Mouse (Mus musculus): ENCODE measurements around the gene Ndufv3. TPM values are rescaled to one million over a fixed set of nuclear protein-coding genes. Genes with fewer than 3 reads are reported as not detected.
"Not testable (repeated sequence)": the region's sequence is repeated elsewhere in the genome, so short reads cannot be mapped to it uniquely, and the experiment has no call there.

Ndufv3 gene
- total RNA-seq, 2 experiments from 2014 or later = 267 to 275 TPM

DNA sequence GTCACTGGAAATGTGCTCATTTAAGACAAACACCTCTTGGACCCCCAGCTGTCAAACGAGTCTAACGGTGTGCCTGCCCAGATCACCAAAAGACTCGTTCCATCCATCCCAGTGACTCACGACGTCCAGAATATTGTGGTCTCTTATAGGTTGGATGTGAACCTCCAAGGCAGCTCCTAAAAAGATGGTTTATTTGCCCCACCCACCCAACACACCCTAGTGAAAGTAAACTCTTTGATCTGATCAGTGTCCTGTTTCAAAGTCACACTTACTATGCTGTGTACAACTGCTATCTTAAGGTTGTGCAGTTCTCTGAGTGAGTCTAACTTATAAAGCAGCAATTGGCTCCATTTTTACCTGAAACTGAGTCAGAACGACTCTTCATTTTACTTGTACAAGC is 7.3 kb upstream of the Ndufv3 start:
- no peak for DNase-seq

DNA sequence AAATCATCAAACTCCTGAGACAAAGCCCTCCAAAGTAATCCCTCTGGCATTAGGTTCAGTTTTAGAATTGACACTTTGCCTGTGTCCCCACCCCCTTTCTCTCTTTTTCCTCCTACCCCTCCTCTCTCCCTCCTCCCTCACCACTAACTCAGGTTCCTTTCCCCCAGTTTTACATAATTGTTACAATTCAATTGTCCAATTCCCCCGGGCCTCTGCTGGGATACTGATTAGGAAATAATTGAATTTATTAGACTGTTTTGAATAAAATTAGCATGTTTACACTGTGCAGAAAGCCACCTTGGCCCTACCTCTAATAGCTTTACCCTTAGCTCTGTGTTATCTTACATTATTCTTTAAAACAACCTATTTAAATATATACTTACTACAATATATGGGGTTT is 5.2 kb upstream of the Ndufv3 start:
- DNase-seq = no peak

DNA sequence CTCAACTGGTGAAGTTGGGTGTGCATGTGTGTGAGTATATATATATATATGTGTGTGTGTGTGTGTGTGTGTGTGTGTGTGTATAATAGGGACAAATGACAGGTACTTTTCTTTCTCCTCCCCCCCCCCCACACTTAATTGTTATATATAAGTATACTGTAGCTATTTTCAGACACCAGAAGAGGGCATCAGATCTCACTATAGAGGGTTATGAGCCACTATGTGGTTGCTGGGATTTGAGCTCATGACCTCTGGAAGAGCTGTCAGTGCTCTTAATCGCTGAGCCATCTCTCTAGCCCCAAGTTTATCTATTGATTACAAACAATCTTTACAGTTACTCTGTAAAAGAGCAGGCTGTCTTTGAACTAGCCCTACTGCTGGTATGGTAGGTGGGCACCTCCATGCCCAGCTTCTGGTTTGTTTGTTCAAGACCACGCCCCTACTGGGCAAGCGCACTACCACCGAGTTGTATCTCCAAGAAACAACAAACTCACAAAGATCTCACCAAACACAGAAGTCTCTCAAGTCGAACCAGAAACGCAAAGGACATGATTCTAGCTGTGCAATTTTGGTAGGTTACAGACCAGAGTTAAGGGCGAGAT is 470 bp upstream of the Ndufv3 start:
- no peak for DNase-seq

DNA sequence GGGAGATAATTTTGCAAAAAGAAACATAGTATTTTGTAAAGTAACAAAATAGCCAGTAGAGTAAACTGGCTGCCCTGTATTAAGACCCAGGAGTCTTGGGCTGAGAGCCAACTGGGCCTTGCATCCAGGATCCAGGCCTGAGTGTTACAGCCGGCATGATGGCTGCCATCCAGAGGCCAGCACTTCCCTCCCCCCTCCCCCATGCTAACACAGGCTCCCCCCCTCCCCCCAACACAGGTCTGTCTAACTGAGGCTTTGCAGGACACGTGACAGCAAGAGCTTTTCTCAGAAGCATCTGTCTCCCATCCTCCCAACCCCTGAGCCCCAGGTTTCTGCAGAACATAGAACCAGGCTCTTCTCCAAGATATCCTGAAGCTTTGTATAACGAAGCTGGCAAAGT is 980 bp downstream of the Ndufv3 start:
- DNase-seq = no peak

DNA sequence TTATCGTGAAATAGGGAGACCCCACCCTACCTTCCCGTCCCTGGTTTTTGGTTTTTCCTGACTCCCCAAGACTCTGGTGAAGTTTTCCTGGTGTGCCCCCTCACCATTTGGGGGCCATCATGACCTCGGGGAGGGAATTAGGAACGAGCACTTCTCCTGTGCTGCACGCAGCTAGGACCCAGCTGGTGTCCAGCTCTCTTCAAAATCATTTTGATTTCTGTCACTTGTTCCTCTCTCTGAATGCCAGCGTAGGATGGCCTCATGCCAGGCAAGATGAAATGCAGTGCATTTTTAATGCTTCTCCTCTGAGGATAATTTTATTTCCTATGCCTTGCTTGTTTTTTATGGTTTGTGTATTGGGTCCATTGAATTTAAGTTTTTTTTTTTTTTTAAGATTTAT is 2.0 kb downstream of the Ndufv3 start:
- no peak for DNase-seq

DNA sequence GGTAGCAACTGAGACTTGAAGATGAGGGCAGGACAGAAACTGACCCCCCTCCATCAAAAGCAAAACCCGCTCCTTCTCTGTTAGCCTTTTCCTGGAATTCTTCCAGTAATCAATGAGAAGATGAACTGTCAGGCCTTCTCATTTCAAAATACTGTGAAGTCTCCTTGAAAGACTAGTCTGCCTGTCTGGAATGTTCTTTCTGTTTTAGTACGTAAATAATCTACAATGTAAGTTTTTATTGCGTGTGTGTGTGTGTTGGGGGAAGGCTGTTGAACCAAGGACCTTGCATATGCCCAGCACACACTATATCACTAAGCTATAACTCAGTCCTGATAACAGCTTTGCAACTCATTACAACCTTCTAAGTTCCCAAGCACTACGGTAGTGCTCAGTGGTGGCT is 5.2 kb downstream of the Ndufv3 start:
- no peak for DNase-seq

DNA sequence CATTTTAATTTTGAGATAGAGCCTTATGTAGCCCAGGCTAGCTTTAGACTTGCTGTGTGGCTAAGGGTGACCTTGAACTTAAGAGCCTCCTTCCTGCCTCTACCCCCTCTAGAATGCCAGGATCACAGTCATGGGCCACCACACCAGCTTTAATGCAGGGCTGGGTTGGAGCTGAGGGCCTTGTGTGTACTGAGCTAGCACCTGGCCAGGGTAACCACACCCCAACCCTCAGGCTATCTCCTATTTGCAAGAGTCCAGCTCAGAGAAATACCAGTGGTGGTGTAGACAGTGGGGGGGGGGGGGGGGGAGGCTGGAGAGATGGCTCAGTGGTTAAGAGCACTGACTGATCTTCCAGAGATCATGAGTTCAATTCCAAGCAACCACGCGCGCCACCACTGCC is 5.9 kb downstream of the Ndufv3 start:
- DNase-seq = no peak

DNA sequence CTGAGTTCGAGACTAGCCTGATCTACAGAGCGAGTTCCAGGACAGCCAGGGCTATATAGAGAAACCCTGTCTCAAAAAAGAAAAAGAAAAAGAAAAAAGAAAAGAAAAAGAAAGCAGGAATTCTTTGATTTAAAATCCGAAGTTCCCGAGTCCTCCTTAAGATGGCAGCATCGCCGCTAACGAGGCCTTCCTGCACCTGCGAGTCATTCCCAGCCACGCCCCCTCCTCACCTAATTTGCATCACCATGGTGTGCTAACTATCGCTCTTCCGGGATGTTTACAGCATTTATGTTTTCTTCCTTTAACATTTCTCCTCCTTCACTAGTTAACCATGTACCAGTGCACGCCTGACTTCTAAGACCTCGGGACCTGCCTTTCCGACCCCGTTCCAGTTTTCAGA is 9.4 kb downstream of the Ndufv3 start:
- DNase-seq = no peak

DNA sequence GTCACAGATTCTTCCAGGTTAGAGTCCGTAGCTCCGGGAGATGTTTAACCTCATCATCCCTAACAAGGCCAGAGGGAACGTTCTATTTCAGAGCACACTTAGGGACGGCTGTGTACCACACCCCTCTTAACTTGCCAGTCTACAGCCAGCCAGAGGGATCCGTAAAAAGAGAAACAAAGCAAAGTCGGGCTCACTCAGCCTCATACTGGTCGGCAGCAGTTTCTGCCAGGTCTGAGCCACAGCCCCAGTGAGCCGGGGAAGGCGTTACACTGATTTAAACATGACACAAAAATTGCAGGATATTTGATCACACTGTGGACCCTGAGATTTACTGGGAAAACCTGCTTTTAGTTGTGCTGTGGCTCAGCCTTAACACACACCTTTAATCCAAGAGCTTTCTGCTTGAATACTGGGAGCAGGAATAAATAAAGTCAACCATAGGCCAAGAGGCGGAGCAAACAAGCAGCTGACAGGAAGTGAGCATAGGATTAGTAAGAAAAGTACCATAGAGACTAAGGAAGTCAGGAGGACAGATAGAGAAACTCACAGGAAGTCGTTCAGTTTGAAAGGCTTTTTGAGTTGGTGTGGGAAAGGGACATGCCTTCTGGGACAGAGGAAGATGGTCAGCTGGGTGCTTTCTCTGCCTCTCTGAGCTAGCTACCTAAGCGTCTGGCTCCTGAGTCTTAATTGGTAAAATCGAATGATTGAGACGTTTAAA is 11.7 kb downstream of the Ndufv3 start:
- DNase-seq = no peak

DNA sequence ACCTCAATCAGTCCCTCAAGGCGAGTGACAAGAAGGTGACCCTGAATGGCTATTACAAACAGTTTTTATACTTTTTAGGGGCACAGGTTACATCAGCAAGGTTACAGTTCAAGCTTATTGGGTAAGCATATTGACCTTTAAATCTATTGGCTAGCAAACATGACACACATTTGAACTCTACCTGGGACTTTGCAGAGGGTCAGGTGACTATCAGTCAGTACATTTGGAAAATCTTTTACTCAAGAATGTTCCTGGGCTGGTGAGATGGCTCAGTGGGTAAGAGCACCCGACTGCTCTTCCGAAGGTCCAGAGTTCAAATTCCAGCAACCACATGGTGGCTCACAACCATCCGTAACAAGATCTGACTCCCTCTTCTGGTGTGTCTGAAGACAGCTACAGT is 12.4 kb downstream of the Ndufv3 start:
- not testable (repeated sequence) for DNase-seq

DNA sequence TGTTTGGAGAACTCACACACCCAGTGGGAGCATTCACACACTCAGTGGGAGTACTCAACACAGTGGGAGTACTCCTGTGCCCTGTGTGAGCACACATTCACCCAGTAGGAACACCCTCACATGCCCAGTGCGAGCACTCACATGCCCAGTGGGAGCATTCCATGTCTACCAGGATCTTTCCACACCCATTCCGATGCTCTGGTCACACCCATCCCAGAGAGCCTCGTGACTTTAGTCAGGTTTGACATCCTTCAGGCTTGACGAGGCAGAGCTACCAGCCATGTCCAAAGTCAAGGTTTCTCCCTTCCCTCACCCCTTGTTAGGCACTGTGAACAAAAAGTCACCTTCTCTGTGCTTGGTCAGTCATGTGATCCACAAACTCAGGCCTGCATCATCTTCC is 15.4 kb downstream of the Ndufv3 start:
- no peak for DNase-seq

DNA sequence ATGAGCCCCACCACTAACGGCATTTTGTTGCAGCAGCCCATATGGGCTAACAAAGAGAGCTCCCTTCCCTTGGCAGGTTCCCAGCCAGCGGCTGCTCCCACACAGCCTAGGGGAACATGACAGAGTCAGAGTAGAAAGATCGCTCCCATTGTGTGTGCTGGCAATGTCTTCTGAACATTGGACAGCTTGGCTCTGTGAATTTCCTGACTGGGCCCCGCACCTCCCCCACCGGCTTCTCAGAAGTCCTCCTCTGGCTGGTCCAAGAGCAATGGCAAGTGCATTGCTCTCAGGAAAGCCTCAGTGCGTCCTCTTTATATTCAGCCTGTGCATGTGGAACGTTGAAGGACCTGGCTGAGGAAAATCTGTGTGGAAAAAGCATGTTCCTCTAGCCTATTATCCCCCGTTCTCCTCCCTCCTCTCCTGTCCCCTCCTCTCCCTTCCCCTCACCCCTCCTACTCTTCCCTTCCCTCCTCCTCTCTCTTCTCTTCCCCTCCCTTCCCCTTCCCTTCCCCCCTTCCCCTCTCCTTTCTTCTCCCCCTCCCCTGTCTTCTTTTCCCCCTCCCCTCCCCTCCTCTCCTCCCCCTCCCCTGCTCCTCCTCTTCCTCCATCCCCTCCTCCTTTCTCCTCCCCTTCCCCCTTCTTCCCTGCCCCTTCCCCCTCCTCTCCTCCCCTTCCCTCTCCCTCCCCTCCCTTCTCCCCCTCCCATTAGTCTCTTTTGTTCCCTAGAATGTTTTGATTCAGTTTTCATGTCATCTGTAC is 16.1 kb downstream of the Ndufv3 start:
- peak; percentile 77 to 80 for DNase-seq

DNA sequence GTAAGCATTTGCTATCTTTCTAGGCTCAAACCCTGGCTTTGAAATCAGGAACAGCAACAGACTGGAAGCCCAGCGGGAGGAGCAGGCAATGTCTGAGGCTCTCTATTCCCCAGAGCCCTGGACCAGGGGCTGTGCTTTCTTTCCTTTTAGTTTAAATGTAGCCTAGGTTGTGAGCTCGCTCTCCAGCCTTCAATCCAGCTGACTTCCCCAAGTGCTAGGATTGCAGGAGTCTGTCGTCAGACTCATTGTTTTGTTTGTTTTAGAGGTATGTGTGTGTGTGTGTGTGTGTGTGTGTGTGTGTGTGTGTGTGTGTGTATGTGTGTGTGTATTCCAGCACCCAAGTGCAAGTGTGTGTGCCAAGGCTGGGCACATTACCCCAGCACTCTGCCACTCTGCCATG is 20.2 kb downstream of the Ndufv3 start:
- DNase-seq = no peak

DNA sequence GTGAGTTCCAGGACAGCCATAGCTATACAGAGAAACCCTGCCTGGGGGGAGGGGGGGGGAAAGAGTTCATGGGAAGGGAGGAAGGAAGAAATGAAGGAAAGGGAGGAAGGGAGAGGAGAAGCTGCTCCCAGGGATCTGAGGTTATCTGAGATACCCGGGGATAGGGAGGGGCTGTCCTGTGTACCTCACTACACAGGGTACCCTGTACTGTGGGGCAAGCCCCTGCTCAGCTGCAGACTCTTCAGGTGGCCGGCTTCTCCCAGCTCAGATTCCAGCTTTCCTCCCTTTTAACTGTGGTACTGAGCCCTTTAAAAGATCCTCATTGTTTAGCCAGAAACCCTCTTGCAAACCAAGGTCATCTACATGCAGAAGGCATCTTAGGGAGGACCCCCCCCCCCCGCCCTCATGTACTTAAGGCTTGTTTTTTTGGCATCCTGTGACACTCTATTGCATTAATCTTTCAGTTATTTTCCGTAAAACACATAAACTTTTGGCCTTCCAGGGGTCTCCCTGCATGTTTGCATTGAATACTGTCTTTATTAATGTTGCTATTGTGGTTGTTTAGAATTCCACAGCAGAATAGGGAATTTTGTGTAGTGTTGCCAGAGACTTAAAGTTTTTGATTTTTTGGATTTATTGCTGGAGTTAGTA is 21.0 kb downstream of the Ndufv3 start:
- DNase-seq = no peak

DNA sequence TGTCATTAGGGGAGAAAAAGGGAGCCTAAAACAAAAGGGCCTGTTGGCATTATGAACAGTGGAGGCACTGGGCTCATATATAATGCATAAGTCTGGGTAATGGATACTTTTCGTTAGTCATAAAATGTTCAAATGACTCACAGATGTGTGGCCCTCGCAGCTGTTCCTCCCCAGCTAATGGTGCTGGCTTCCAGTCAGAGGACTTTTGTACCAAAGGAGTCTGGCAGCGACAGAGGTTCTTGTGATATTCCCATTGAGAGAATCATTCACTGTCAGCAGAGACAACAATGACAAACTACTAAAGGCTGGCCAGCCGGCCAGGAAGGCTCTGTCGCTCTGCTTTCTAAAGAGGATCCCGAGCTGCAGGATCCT is 21.5 kb downstream of the Ndufv3 start:
- no peak for DNase-seq

DNA sequence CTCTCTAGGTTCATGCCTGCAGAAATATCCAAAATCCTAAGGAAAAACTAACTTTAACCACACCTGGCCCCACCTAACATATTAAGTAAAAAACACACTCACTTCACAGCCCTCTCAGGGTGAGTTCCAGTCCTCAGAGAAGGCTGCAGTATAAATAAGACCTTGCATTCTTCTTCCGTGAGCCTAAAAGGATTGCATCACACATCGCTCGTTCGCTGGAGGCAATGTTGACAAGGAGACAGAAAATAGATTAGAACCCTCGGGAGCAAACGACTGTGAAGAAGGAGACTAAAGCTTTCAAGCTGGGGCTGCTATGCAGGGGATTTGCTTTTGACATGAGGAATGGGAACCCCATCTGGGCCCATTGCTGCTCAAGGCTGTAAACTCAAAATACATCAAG is 23.7 kb downstream of the Ndufv3 start:
- DNase-seq = no peak

DNA sequence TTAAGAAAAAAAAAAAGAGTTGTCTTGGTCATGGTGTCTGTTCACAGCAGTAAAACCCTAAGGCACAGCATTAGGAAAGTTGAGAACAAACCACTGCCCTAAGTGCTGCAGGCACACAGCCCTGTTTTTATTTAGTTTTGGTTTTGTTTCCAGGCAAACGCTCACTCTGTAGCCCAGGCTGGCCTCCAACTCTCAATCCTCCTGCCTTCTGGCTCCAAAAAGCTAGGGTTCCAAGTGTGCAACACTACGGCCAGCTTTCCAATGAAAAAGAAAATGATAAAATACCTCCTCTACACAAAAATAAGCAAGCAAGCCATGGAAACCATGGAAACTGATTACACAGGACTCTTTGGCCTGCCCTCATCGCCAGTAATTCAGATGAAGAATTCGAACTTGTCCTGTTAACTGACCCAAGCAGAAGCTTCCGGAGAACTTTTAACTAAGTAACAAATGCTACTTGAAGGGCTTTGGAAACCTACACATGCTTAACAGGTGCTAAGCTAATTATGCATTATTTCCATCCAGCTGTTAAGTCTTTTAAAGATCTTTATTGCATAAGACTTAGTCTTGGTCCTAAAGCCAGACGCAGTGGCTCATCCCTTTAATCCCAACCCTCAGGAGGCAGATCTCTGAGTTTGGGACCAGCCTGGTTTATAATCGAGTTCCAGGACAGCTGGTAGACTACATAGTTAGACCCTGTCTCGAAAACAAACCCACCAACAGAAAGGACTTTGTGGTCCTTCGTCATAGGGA is 26.7 kb downstream of the Ndufv3 start:
- DNase-seq = no peak

DNA sequence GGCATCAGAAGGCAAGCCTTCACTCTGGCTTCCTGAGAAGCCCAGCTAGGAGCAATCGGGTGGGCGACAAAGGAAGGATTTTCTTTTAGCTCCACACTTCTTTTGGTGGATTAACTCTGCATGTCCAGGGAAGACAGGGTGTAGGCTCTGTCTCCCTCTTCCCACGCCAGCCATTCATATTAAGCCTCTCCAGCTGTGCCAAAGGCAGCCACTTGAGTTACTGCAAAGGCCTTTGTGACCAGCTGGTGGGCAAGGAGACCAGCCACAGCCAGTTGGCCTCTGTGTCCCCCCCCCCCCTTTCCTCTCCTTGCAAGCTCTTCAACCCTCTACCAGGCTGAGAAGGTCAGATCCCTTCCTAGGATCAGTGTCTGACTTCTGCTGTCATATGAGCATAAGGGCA is 28.1 kb downstream of the Ndufv3 start:
- no peak for DNase-seq

DNA sequence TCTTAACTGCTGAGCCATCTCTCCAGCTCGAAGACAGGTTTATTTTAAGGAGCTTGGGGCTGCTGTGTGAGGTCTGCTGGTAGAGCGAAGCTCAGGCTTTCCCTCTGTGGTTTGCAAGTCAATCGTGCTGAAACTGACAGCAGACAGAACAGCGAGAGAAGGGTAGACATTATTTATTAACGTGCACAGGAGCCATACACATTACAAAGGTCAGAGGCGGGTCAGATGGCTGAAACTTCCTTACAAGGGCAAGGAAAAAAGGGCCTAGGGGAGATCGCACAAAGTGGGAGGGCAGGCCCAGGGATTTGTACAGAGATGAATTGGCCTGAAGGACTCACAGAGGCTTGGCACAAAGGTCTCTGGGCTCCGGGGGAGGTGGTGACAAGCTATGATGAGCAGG is 29.5 kb downstream of the Ndufv3 start:
- DNase-seq = no peak

DNA sequence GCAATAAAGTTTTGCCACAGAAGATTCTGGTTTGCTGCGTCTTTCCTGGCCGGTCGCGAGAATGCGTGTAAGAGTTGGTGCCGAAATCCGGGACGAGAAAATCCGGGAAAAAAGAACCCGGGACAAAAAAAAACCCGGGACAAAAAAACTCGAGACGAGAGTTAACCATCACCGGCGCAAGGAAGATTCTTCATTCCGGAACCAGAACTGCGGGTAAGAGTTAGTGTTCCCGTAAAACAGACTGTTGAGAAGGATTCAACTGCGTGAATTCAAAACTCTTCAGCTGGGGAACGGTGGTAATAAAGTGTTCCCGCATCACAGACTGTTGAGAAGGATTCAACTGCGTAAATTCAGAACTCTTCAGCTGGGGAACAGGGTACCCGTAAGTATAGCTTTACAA is 32.7 kb downstream of the Ndufv3 start:
- not testable (repeated sequence) for DNase-seq

DNA sequence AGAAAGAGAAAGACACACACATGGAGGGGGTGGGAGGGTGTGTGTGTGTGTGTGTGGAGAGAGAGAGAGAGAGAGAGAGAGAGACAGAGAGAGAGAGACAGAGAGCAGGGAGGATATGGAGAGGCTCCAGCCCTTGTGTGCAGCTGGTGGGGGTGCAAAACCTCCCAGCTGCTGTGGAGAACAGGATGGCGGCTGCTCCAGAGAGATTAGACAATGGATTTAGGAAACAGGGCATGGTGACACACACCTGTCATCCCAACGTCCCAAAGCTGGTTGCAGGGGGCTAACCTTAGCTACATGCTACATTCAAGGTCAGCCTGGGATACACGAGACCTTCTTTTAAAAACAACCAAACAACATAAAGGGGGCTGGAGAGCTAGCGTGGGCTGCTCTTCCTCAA is 36.3 kb downstream of the Ndufv3 start:
- no peak for DNase-seq

DNA sequence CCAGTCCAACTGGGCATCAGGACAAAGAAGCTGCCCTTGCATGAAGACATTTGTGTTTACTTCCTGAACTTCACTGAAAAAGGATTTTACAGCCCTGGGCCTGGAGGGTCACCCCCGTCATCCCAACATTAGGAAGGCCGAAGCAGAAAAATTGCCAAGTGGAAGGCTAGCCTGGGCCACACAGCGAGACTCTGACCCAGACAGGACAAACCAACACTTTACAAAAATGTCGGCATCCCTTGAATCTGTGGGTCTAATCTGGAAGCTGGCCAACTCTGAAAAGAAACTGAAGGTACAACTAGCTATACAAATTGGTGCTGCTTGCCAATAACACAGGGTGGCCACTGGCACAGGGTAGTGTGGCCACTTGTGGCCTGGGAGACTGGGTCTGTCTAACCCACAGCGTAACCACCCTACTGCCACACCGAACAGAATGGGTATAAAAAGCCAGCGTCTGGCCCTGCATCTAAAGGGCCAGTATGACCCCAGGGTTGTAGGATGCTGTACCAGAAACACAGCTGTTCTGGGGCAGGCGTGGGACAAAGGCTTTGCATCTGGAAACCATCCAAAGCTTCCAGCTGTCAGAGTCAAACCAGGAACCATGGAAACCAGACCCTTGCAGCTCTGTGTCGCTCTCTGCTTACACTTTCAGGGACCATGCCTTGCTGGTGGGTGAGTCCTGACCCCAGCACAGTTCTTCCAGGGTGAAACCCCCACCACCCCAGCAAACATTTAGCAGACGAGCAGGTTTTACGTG is 37.4 kb downstream of the Ndufv3 start:
- DNase-seq = no peak

All from layer of hippocampus, postnatal 36 days (tissue).